In genomic region chr5:140703480-140704377, GRCm38 (mm10) we compare ENCODE assay signal across 8 mouse cellular contexts. TPM values are rescaled to one million over a fixed set of nuclear protein-coding genes. Genes with fewer than 3 reads are reported as not detected.
DNase-seq lines count a peak whose midpoint lies in the region; ATAC-seq and TF ChIP-seq lines count a peak whose summit lies in the region.

No protein-coding gene starts in this region.

- TF ChIP-seq EP300 in stomach, postnatal 0 days (optimal IDR thresholded peaks at IDR 0.05), result no peak

- intact Hi-C loops in left cerebral cortex, postnatal 36 days (cut with DNase I), result no loop called here

- no peak for TF ChIP-seq CTCF in lung, embryonic 14.5 days (IDR thresholded peaks at IDR 0.05; ENCODE audit: low read depth)
- no peak for TF ChIP-seq CTCF in lung, adult 2 months (IDR thresholded peaks at IDR 0.05; ENCODE audit: insufficient read depth, low read length)
- TF ChIP-seq CTCF in bone marrow, adult 2 months (IDR thresholded peaks at IDR 0.05; ENCODE audit: control insufficient read depth, insufficient read depth, low read length), result no peak
- TF ChIP-seq CTCF in stomach, postnatal 0 days (IDR thresholded peaks at IDR 0.05; ENCODE audit: low read depth), result no peak

- WGBS in lung, embryonic 14.5 days, result 35% methylated on average over 17 of the region's 17 CpGs
- WGBS in lung, adult 2 months, result 34% methylated on average over 17 of the region's 17 CpGs
- 15% methylated on average over 17 of the region's 17 CpGs for WGBS in bone marrow, adult 2 months
- WGBS in forebrain, embryonic 16.5 days, result 42% methylated on average over 17 of the region's 17 CpGs
- WGBS in liver, embryonic 11.5 days, result 20% methylated on average over 17 of the region's 17 CpGs
- 33% methylated on average over 17 of the region's 17 CpGs for WGBS in stomach, postnatal 0 days

- peak overlapping the region; percentile 87 for H3K27ac ChIP-seq in lung, embryonic 14.5 days (ENCODE audit: low read depth)
- H3K27ac ChIP-seq in bone marrow, adult 2 months (ENCODE audit: control insufficient read depth, insufficient read depth, low read depth, low read length, poor library complexity), result peak overlapping the region; percentile 68
- peak overlapping the region; percentile 91 for H3K27ac ChIP-seq in forebrain, embryonic 16.5 days (ENCODE audit: low read length)
- H3K27ac ChIP-seq in liver, embryonic 11.5 days (ENCODE audit: low read depth, low read length), result peak overlapping the region; percentile 68
- H3K27ac ChIP-seq in stomach, postnatal 0 days (replicated peaks), result peak overlapping the region; percentile 90

- peak overlapping the region; percentile 62 for H3K4me3 ChIP-seq in lung, embryonic 14.5 days (ENCODE audit: low read depth, low read length)
- H3K4me3 ChIP-seq in lung, adult 2 months (replicated peaks; ENCODE audit: extremely low read depth, low read depth, low read length), result no peak overlapping the region
- H3K4me3 ChIP-seq in bone marrow, adult 2 months (replicated peaks; ENCODE audit: control insufficient read depth, low read depth, low read length), result no peak overlapping the region
- peak overlapping the region; percentile 70 for H3K4me3 ChIP-seq in forebrain, embryonic 16.5 days (replicated peaks; ENCODE audit: low read length)
- H3K4me3 ChIP-seq in liver, embryonic 11.5 days (ENCODE audit: low read depth, low read length), result peak overlapping the region; percentile 73
- H3K4me3 ChIP-seq in stomach, postnatal 0 days (ENCODE audit: low read depth, low read length), result peak overlapping the region; percentile 46; the same call in 1 of the 2 replicates

- DNase-seq in lung, embryonic 14.5 days, result peak; percentile 2
- DNase-seq in lung, adult 2 months, result no peak
- peak; percentile 53 for DNase-seq in liver, embryonic 11.5 days (ENCODE audit: low spot score)
- DNase-seq in stomach, postnatal 0 days (ENCODE audit: low spot score), result no peak
- DNase-seq in layer of hippocampus, adult 11-12 months (ENCODE audit: low spot score), result no peak
- DNase-seq in left cerebral cortex, postnatal 36 days (ENCODE audit: low spot score in 2 of 2), result no peak

- 0 out of 2 replicates have a peak overlapping the region, but pooled peaks have one; percentile 40 for H3K9ac ChIP-seq in lung, embryonic 14.5 days
- H3K9ac ChIP-seq in forebrain, embryonic 16.5 days (replicated peaks; ENCODE audit: low read depth, low read length), result 0 out of 2 replicates have a peak overlapping the region, but pooled peaks have one; percentile 20
- H3K9ac ChIP-seq in liver, embryonic 11.5 days (ENCODE audit: low read depth, low read length), result peak overlapping the region; percentile 73
- H3K9ac ChIP-seq in stomach, postnatal 0 days (ENCODE audit: low read length), result 0 out of 2 replicates have a peak overlapping the region, but pooled peaks have one; percentile 23

- H3K4me2 ChIP-seq in lung, embryonic 14.5 days, result peak overlapping the region; percentile 75
- H3K4me2 ChIP-seq in forebrain, embryonic 16.5 days (ENCODE audit: low read length), result peak overlapping the region; percentile 48
- H3K4me2 ChIP-seq in liver, embryonic 11.5 days, result peak overlapping the region; percentile 97
- H3K4me2 ChIP-seq in stomach, postnatal 0 days (replicated peaks; ENCODE audit: low read depth), result peak overlapping the region; percentile 37

- ATAC-seq in lung, embryonic 14.5 days (ENCODE audit: insufficient read depth), result no peak; the same call in 1 of the 2 replicates
- ATAC-seq in forebrain, embryonic 16.5 days, result no peak
- ATAC-seq in liver, embryonic 11.5 days (replicated peaks; ENCODE audit: low FRiP score), result no peak
- no peak for ATAC-seq in stomach, postnatal 0 days (ENCODE audit: low FRiP score, low TSS enrichment)

- H3K9me3 ChIP-seq in lung, embryonic 14.5 days (ENCODE audit: low read depth, low read length), result no peaks in the 10 kb centered on the region
- no peaks in the 10 kb centered on the region for H3K9me3 ChIP-seq in forebrain, embryonic 16.5 days (ENCODE audit: control insufficient read depth, low read length)
- H3K9me3 ChIP-seq in liver, embryonic 11.5 days (ENCODE audit: control insufficient read depth, low read length), result no peaks in the 10 kb centered on the region
- no peaks in the 10 kb centered on the region for H3K9me3 ChIP-seq in stomach, postnatal 0 days (ENCODE audit: control insufficient read depth, low read length)

- H3K27me3 ChIP-seq in lung, embryonic 14.5 days (ENCODE audit: insufficient read depth, low read length), result no peaks in the 10 kb centered on the region
- no peaks in the 10 kb centered on the region for H3K27me3 ChIP-seq in forebrain, embryonic 16.5 days (replicated peaks; ENCODE audit: control insufficient read depth, insufficient read depth, low read length)
- H3K27me3 ChIP-seq in liver, embryonic 11.5 days (replicated peaks; ENCODE audit: control insufficient read depth, insufficient read depth, low read length), result no peaks in the 10 kb centered on the region
- H3K27me3 ChIP-seq in stomach, postnatal 0 days (ENCODE audit: control insufficient read depth, insufficient read depth, low read length), result no peaks in the 10 kb centered on the region

- no peak for TF ChIP-seq POLR2A in lung, adult 2 months (IDR thresholded peaks at IDR 0.05; ENCODE audit: borderline replicate concordance, extremely low read depth, low read depth, low read length)
- TF ChIP-seq POLR2A in bone marrow, adult 2 months (IDR thresholded peaks at IDR 0.05; ENCODE audit: borderline replicate concordance, control insufficient read depth, low read depth, low read length), result no peak

- H3K36me3 ChIP-seq in lung, embryonic 14.5 days (ENCODE audit: insufficient read depth), result no peaks in the 10 kb centered on the region; the same call in 1 of the 2 replicates
- peaks cover 2% of the 10 kb centered on the region; the same call in 1 of the 2 replicates for H3K36me3 ChIP-seq in forebrain, embryonic 16.5 days (ENCODE audit: control insufficient read depth, insufficient read depth)
- H3K36me3 ChIP-seq in liver, embryonic 11.5 days (ENCODE audit: control insufficient read depth, insufficient read depth, low read length), result no peaks in the 10 kb centered on the region
- no peaks in the 10 kb centered on the region for H3K36me3 ChIP-seq in stomach, postnatal 0 days (ENCODE audit: control insufficient read depth, insufficient read depth, low read length)

- peaks cover 8% of the 10 kb centered on the region; the same call in 1 of the 2 replicates for H3K4me1 ChIP-seq in lung, embryonic 14.5 days (ENCODE audit: insufficient read depth)
- H3K4me1 ChIP-seq in lung, adult 2 months (ENCODE audit: control insufficient read depth, insufficient read depth, low read length), result peaks cover 17% of the 10 kb centered on the region
- H3K4me1 ChIP-seq in bone marrow, adult 2 months (ENCODE audit: control insufficient read depth, insufficient read depth, low read length), result peaks cover 3% of the 10 kb centered on the region; the same call in 1 of the 2 replicates
- H3K4me1 ChIP-seq in forebrain, embryonic 16.5 days (replicated peaks; ENCODE audit: control insufficient read depth, insufficient read depth, low read length), result peaks cover 30% of the 10 kb centered on the region
- peaks cover 29% of the 10 kb centered on the region for H3K4me1 ChIP-seq in liver, embryonic 11.5 days (replicated peaks; ENCODE audit: control insufficient read depth, insufficient read depth, low read length)
- H3K4me1 ChIP-seq in stomach, postnatal 0 days (replicated peaks; ENCODE audit: control insufficient read depth, insufficient read depth), result no peaks in the 10 kb centered on the region

RNA-seq across cellular contexts. Expression of gene Brat1, which starts 1.1 kb away (rescaled TPM):
- polyA plus RNA-seq in lung, embryonic 14.5 days (2014; fragmentation: Nextera tagmentation; extraction: Ambion mirVana), result 19.8 and 21.2 TPM in 2 replicates
- polyA plus RNA-seq in lung, adult 2 months (2012; rRNA removed), result 31.6 and 31.7 TPM in 2 replicates
- 4.6 and 8.5 TPM in 2 replicates for polyA plus RNA-seq in bone marrow, adult 2 months (2011; ENCODE audit: insufficient read depth, insufficient read length, low replicate concordance, missing spikeins)
- polyA plus RNA-seq in forebrain, embryonic 16.5 days (2015; fragmentation: Nextera tagmentation; extraction: Ambion mirVana), result 28.0 and 28.4 TPM in 2 replicates
- 16.9 and 18.7 TPM in 2 replicates for polyA plus RNA-seq in liver, embryonic 11.5 days (2014; fragmentation: Nextera tagmentation; extraction: Ambion mirVana)
- polyA plus RNA-seq in stomach, postnatal 0 days (2015; fragmentation: Nextera tagmentation; extraction: Ambion mirVana), result 8.2 and 8.5 TPM in 2 replicates
- total RNA-seq in left cerebral cortex, postnatal 36 days (2021), result 10 to 100 TPM; 20.4 to 21.9 TPM

RNA-seq across cellular contexts. Expression of gene Iqce, which starts 1.6 kb away (rescaled TPM):
- polyA plus RNA-seq in lung, embryonic 14.5 days (2014; fragmentation: Nextera tagmentation; extraction: Ambion mirVana), result 21.1 and 25.5 TPM in 2 replicates
- polyA plus RNA-seq in lung, adult 2 months (2012; rRNA removed), result 17.2 and 21.8 TPM in 2 replicates
- 3.6 and 11.0 TPM in 2 replicates for polyA plus RNA-seq in bone marrow, adult 2 months (2011; ENCODE audit: insufficient read depth, insufficient read length, low replicate concordance, missing spikeins)
- 26.1 and 30.8 TPM in 2 replicates for polyA plus RNA-seq in forebrain, embryonic 16.5 days (2015; fragmentation: Nextera tagmentation; extraction: Ambion mirVana)
- 13.2 and 14.4 TPM in 2 replicates for polyA plus RNA-seq in liver, embryonic 11.5 days (2014; fragmentation: Nextera tagmentation; extraction: Ambion mirVana)
- 5.6 and 6.0 TPM in 2 replicates for polyA plus RNA-seq in stomach, postnatal 0 days (2015; fragmentation: Nextera tagmentation; extraction: Ambion mirVana)
- total RNA-seq in left cerebral cortex, postnatal 36 days (2021), result 10 to 100 TPM; 44.6 to 60.1 TPM

RNA-seq across cellular contexts. Expression of gene Amz1, which starts 20.2 kb away (rescaled TPM):
- polyA plus RNA-seq in lung, embryonic 14.5 days (2014; fragmentation: Nextera tagmentation; extraction: Ambion mirVana), result 0.99 and 1.1 TPM in 2 replicates
- 13.3 and 14.8 TPM in 2 replicates for polyA plus RNA-seq in lung, adult 2 months (2012; rRNA removed)
- polyA plus RNA-seq in bone marrow, adult 2 months (2011; ENCODE audit: insufficient read depth, insufficient read length, low replicate concordance, missing spikeins), result 2.7 and 3.5 TPM in 2 replicates
- polyA plus RNA-seq in forebrain, embryonic 16.5 days (2015; fragmentation: Nextera tagmentation; extraction: Ambion mirVana), result 5.6 and 7.4 TPM in 2 replicates
- 1.2 and 2.0 TPM in 2 replicates for polyA plus RNA-seq in liver, embryonic 11.5 days (2014; fragmentation: Nextera tagmentation; extraction: Ambion mirVana)
- 0.65 and 0.67 TPM in 2 replicates for polyA plus RNA-seq in stomach, postnatal 0 days (2015; fragmentation: Nextera tagmentation; extraction: Ambion mirVana)
- 10 to 100 TPM; 16.6 to 24.8 TPM for total RNA-seq in left cerebral cortex, postnatal 36 days (2021)

RNA-seq across cellular contexts. Expression of gene Ttyh3, which starts 54.9 kb away (rescaled TPM):
- 56.4 and 61.6 TPM in 2 replicates for polyA plus RNA-seq in lung, embryonic 14.5 days (2014; fragmentation: Nextera tagmentation; extraction: Ambion mirVana)
- 117 and 127 TPM in 2 replicates for polyA plus RNA-seq in lung, adult 2 months (2012; rRNA removed)
- polyA plus RNA-seq in bone marrow, adult 2 months (2011; ENCODE audit: insufficient read depth, insufficient read length, low replicate concordance, missing spikeins), result 20.1 and 34.8 TPM in 2 replicates
- 68.7 and 68.9 TPM in 2 replicates for polyA plus RNA-seq in forebrain, embryonic 16.5 days (2015; fragmentation: Nextera tagmentation; extraction: Ambion mirVana)
- 24.3 and 26.5 TPM in 2 replicates for polyA plus RNA-seq in liver, embryonic 11.5 days (2014; fragmentation: Nextera tagmentation; extraction: Ambion mirVana)
- 8.5 and 9.6 TPM in 2 replicates for polyA plus RNA-seq in stomach, postnatal 0 days (2015; fragmentation: Nextera tagmentation; extraction: Ambion mirVana)
- total RNA-seq in left cerebral cortex, postnatal 36 days (2021), result 100 to 1,000 TPM; 257 to 267 TPM

Comparison
In these comparisons a context has a peak if more than half of its experiments do, and no peak if none do; other contexts are left out.
1. DNase-seq: peak in lung, embryonic 14.5 days (single experiment) and liver, embryonic 11.5 days (single experiment); none in lung, adult 2 months (single experiment), stomach, postnatal 0 days (single experiment), layer of hippocampus, adult 11-12 months (single experiment) and left cerebral cortex, postnatal 36 days (0 of 2).
2. H3K4me3 ChIP-seq: peak in lung, embryonic 14.5 days (single experiment), forebrain, embryonic 16.5 days (single experiment), liver, embryonic 11.5 days (single experiment) and stomach, postnatal 0 days (single experiment); none in lung, adult 2 months (single experiment) and bone marrow, adult 2 months (single experiment).
3. H3K4me2 ChIP-seq: peak in every context shown above with its lines; median percentile 97 in liver, embryonic 11.5 days; 75 in lung, embryonic 14.5 days; 48 in forebrain, embryonic 16.5 days; 37 in stomach, postnatal 0 days.
4. H3K9ac ChIP-seq: peak in every context shown above with its lines; median percentile 73 in liver, embryonic 11.5 days; 40 in lung, embryonic 14.5 days; 23 in stomach, postnatal 0 days; 20 in forebrain, embryonic 16.5 days.
5. Peak in every context shown above with its lines, with median percentiles within 50 percentile points of each other: H3K27ac ChIP-seq.